Mouse (Mus musculus) kidney, embryonic 15.5 days (tissue): Measurements from ENCODE around the gene Kctd12. TPM values are rescaled to one million over a fixed set of nuclear protein-coding genes. Genes with fewer than 3 reads are reported as not detected.

Source experiments
- ATAC-seq: fragments of 200-750 bp; cut with Nextera tagmentation; replicated peaks from 2 replicates; pipeline ENCODE4 v1.8.0; 2017; ENCODE audit warnings: moderate TSS enrichment; ENCODE audit not compliant: low FRiP score
- H3K27ac ChIP-seq: fragments of 300-500 bp; sonication (generic); 2 replicates; pipeline ENCODE4 v1.5.1; 2015; ENCODE audit warnings: mild to moderate bottlenecking, inconsistent platforms
- H3K27me3 ChIP-seq: fragments of 300-500 bp; sonication (generic); 2 replicates; pipeline ENCODE4 v1.6.1; 2015; ENCODE audit warnings: inconsistent platforms
- H3K36me3 ChIP-seq: fragments of 300-500 bp; sonication (generic); 2 replicates; pipeline ENCODE4 v1.6.1; 2015; ENCODE audit warnings: inconsistent platforms
- H3K4me1 ChIP-seq: fragments of 300-500 bp; sonication (generic); 2 replicates; pipeline ENCODE4 v1.6.1; 2015; ENCODE audit warnings: inconsistent platforms
- H3K4me2 ChIP-seq: fragments of 300-500 bp; sonication (generic); 2 replicates; pipeline ENCODE4 v1.6.1; 2015; ENCODE audit warnings: moderate library complexity, mild to moderate bottlenecking, inconsistent platforms
- H3K4me3 ChIP-seq: fragments of 300-500 bp; sonication (generic); replicated peaks from 2 replicates; pipeline ENCODE4 v1.5.1; 2015; ENCODE audit warnings: mild to moderate bottlenecking, inconsistent platforms
- H3K9ac ChIP-seq: fragments of 300-500 bp; sonication (generic); 2 replicates; pipeline ENCODE4 v1.6.1; 2015; ENCODE audit warnings: mild to moderate bottlenecking, inconsistent platforms
- H3K9me3 ChIP-seq: fragments of 300-500 bp; sonication (generic); replicated peaks from 2 replicates; pipeline ENCODE4 v1.6.1; 2016; ENCODE audit warnings: inconsistent platforms
- WGBS: fragments of 180-500 bp; shearing (Covaris S2); methylation state at CpG from one replicate; pipeline ENCODE4 v1.1.7; 2015; ENCODE audit warnings: mixed read lengths; 5-methylcytosine and 5-hydroxymethylcytosine counted together
- polyA plus RNA-seq: library from polyadenylated mRNA; unstranded; fragments of >200 nt; fragmentation: Nextera tagmentation; extraction: Ambion mirVana; gene quantifications from 2 replicates; pipeline ENCODE4 v1.2.1, GENCODE M21; 2015

Kctd12 gene
- polyA plus RNA-seq, 1 experiment from 2014 or later, result 11.2 TPM

DNA sequence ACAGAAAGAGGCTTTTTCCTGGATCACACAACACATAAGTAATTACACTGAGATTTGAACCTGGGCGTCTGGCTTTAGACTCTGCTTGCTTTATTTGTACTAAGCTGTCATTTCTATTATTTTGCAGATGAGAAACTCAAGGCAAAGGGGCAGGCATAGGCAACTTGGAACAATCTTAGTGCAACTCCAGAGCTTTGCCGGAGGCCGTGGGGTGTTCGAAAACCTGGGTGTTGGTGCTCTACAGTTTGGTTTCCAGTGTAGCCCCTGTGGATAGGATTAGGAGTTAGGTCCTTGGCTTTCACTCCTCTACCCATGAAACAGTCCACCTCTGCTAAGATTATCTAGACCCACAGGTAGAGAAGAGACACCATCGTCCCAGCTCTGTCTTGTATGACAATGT, 5.2 kb upstream of the Kctd12 start:
- no peak for ATAC-seq
- no peaks in the 10 kb centered on the region for H3K9me3 ChIP-seq
- no peaks in the 10 kb centered on the region for H3K27me3 ChIP-seq
- no peak overlapping the region for H3K4me3 ChIP-seq
- H3K27ac ChIP-seq, result no peak overlapping the region
- H3K36me3 ChIP-seq, result no peaks in the 10 kb centered on the region
- 89% methylated on average over 5 of the region's 5 CpGs for WGBS
- peaks cover 6% of the 10 kb centered on the region for H3K4me1 ChIP-seq
- no peak overlapping the region for H3K4me2 ChIP-seq
- H3K9ac ChIP-seq, result no peak overlapping the region

DNA sequence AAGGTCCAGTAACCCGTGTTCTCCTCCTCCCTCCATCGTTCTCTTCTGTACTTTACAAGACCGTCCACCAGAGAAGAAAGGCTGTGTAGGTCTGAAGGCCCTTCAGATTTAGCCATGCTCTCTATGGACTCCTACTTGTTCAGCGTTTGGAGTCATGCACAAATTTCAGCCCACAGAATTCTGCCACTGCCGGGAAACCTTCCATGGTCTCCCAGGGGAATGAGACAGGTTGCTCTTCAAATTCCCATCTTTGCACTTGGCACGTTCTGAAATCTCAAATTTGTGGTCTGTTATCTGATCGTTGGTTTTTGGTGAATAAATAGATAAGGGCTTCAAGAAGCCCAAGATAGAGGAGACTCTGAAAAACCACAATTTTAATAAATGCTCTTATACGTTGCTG, 1.2 kb upstream of the Kctd12 start:
- H3K27me3 ChIP-seq, result no peaks in the 10 kb centered on the region
- H3K4me2 ChIP-seq, result peak overlapping the region; percentile 98
- H3K4me3 ChIP-seq, result no peak overlapping the region
- H3K27ac ChIP-seq, result no peak overlapping the region
- no peak overlapping the region for H3K9ac ChIP-seq
- 75% methylated on average over 8 of the region's 8 CpGs for WGBS
- peaks cover 25% of the 10 kb centered on the region for H3K4me1 ChIP-seq
- no peak for ATAC-seq
- no peaks in the 10 kb centered on the region for H3K36me3 ChIP-seq
- no peaks in the 10 kb centered on the region for H3K9me3 ChIP-seq

DNA sequence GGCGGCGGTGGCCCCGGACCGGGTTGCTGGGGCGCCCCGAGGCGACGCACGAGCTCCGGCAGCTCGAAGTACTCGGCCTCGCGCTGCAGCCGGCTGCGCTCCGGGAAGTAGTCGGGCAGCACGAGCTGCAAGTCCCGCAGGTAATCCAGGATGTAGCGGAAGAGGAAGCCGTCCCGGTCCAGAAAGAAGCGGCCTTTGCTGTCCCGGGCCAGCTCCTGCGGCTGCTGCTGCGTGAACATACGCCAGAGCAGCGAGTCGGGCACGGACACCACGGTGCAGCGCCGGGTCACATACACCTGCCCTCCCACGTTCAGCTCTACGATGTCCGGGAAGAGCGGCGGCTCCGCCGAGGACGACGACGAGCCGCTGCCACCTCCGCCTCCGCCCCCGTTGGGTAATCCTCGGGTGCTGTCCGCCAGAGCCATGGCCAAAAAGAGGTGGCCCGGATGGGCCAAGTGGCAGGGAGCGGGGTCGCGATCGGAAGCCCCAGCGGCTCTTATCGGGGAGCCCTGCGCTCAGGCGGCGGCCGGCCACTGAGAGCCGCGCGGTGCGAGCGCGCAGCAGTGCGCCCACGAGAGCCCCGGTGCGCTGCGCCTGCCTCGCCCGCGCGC, 316 bp downstream of the Kctd12 start:
- Histone ChIP-seq H3K4me1 (peaks cover 25% of the 10 kb centered on the region), H3K9me3 (no peaks in the 10 kb centered on the region), H3K36me3 (no peaks in the 10 kb centered on the region), H3K4me2 (peak overlapping the region; percentile 98), H3K9ac (peak overlapping the region; percentile 74), H3K4me3 (peak overlapping the region; percentile 77), H3K27me3 (no peaks in the 10 kb centered on the region), H3K27ac (peak overlapping the region; percentile 91)
- ATAC-seq, result peak; percentile 35; the same call in 1 of the 2 replicates
- under 1% methylated on average over 62 of the region's 76 CpGs for WGBS

DNA sequence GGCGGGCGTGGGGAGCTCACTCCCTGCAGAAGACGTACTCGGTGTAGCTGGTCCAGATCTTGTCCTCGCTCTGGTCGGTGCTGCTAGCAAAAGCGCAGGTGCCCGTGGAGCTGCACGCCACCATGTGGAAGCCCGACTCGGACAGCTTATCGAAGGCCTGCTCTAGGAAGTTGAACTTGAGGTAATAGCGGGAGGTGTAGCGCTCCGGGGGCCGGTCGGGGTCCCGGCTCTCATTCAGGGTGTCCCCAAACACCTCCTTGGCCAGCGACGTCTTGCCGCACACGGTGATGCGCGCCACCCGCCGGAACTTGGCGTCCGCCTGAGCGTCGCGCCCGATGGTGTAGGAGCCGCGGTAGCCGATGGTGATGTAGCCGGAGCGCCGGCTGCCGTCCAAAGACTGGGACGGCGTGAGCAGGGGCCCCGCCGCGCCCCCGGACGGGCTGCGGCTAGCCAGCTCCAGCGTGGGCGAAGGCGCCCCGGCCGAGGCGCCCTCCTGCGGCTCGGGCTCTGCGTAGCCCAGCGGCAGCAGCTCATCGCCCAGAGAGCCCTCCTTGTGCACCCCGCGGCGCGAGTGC, 909 bp downstream of the Kctd12 start:
- H3K4me3 ChIP-seq, result peak overlapping the region; percentile 77
- no peaks in the 10 kb centered on the region for H3K36me3 ChIP-seq
- peak overlapping the region; percentile 74 for H3K9ac ChIP-seq
- H3K4me2 ChIP-seq, result peak overlapping the region; percentile 98
- H3K9me3 ChIP-seq, result no peaks in the 10 kb centered on the region
- H3K4me1 ChIP-seq, result peaks cover 25% of the 10 kb centered on the region
- H3K27me3 ChIP-seq, result no peaks in the 10 kb centered on the region
- 0% methylated on average over 61 of the region's 62 CpGs for WGBS
- H3K27ac ChIP-seq, result peak overlapping the region; percentile 91
- ATAC-seq, result peak; percentile 26

GRCm38 (mm10) chr14:102980986-102981385, 1.5 kb downstream of the Kctd12 start:
- Histone ChIP-seq H3K36me3 (no peaks in the 10 kb centered on the region), H3K9me3 (no peaks in the 10 kb centered on the region), H3K27me3 (no peaks in the 10 kb centered on the region), H3K4me3 (peak overlapping the region; percentile 77), H3K27ac (peak overlapping the region; percentile 91; the same call in 1 of the 2 replicates), H3K4me2 (peak overlapping the region; percentile 98), H3K4me1 (peaks cover 25% of the 10 kb centered on the region), H3K9ac (peak overlapping the region; percentile 74; the same call in 1 of the 2 replicates)
- no peak for ATAC-seq
- 6% methylated on average over 14 of the region's 14 CpGs for WGBS

DNA sequence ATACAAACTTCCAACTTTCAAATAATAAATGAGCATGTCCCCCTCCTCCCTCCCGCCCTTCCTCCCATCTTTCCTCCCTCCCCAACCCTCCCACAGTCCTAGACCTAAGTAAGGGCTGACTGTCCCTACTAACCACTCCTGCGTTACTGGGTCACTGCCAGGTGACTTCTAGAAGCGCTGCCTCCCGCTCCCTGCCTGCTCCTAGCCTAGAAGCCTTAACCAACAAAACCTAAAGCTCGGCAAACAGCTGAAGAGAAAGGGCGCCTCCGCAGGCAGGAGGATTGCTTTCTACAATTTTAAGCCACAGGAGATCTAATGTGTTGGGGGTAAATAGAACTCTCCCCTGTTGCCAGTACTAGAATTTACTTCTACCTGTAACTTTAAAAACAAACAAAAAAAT, 2.0 kb downstream of the Kctd12 start:
- Histone ChIP-seq H3K4me2 (peak overlapping the region; percentile 98), H3K4me1 (peaks cover 25% of the 10 kb centered on the region), H3K36me3 (no peaks in the 10 kb centered on the region), H3K9me3 (no peaks in the 10 kb centered on the region), H3K27me3 (no peaks in the 10 kb centered on the region), H3K27ac (no peak overlapping the region), H3K9ac (no peak overlapping the region), H3K4me3 (peak overlapping the region; percentile 77)
- 17% methylated on average over 7 of the region's 7 CpGs for WGBS
- no peak for ATAC-seq

DNA sequence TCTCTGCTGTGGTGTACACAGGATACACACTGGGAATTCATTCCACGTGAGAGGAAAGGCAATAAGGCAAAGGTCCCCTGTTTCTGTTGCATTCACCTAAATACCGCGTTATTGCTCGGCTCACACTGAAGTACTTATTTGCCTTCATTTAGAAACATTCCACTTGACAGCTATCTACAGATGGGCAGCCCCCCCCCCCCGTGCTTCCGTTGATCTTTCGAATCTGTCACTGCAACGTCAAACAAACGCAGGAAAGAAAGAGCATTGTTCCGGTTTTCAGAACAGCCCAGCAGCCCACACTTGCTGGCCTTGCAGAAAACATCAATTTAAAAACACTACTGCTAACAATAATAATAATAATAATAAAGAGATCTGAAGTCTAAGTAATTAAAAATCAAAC, 2.6 kb downstream of the Kctd12 start:
- 45% methylated on average over 10 of the region's 10 CpGs for WGBS
- ATAC-seq, result no peak
- peaks cover 25% of the 10 kb centered on the region for H3K4me1 ChIP-seq

DNA sequence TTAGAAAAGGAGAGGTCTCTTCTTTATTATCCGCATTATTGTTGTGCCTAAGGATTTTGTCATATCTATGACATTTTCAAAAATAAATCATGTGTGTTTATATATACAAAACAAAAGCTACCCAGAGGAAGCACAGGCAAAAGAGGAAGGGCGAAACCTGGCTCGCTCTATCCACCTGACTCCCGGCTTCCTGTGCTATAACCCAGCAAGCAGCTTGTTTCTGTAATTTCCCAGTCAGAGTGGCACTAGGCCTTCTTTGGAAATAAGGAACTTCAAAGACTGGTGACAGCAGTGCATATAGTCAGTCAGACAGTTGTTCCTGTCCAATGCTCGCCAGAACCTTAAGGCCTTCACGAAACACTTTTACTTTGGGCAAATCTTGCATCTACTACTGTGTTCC, 6.6 kb downstream of the Kctd12 start:
- no peak overlapping the region for H3K4me3 ChIP-seq
- H3K4me1 ChIP-seq, result peaks cover 5% of the 10 kb centered on the region
- H3K27ac ChIP-seq, result 0 out of 2 replicates have a peak overlapping the region, but pooled peaks have one; percentile 1
- no peaks in the 10 kb centered on the region for H3K36me3 ChIP-seq
- 83% methylated on average over 6 of the region's 6 CpGs for WGBS
- H3K4me2 ChIP-seq, result no peak overlapping the region
- H3K9ac ChIP-seq, result no peak overlapping the region
- no peak for ATAC-seq
- no peaks in the 10 kb centered on the region for H3K27me3 ChIP-seq
- no peaks in the 10 kb centered on the region for H3K9me3 ChIP-seq

More for the DNA sequence above, 2.6 kb downstream of the Kctd12 start:
- no peak overlapping the region for H3K27ac ChIP-seq
- peak overlapping the region; percentile 43 for H3K4me2 ChIP-seq
- no peaks in the 10 kb centered on the region for H3K27me3 ChIP-seq
- H3K9ac ChIP-seq, result no peak overlapping the region
- no peaks in the 10 kb centered on the region for H3K9me3 ChIP-seq
- H3K36me3 ChIP-seq, result no peaks in the 10 kb centered on the region
- peak overlapping the region; percentile 27 for H3K4me3 ChIP-seq

DNA sequence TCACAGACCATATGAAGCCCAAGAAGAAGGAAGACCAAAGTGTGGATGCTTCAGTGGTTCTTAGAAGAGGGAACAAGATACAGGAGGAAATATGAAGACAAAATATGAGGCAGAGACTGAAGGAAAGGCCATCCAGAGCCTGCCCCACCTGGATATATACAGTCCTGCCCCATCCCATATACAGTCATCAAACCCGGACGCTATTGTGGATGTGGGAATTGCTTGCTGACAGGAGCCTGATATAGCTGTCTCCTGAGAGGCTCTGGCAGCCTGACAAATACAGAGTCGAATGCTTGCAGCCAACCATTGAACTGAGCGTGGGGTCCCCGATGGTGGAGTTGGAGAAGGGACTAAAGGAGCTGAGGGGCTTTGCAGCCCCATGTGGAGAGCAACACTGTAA, 13.6 kb downstream of the Kctd12 start:
- Histone ChIP-seq H3K9me3 (no peaks in the 10 kb centered on the region), H3K4me2 (no peak overlapping the region), H3K9ac (no peak overlapping the region), H3K27ac (no peak overlapping the region), H3K36me3 (no peaks in the 10 kb centered on the region), H3K27me3 (no peaks in the 10 kb centered on the region), H3K4me3 (no peak overlapping the region), H3K4me1 (no peaks in the 10 kb centered on the region)
- no peak for ATAC-seq
- WGBS, result 53% methylated on average over 5 of the region's 5 CpGs

DNA sequence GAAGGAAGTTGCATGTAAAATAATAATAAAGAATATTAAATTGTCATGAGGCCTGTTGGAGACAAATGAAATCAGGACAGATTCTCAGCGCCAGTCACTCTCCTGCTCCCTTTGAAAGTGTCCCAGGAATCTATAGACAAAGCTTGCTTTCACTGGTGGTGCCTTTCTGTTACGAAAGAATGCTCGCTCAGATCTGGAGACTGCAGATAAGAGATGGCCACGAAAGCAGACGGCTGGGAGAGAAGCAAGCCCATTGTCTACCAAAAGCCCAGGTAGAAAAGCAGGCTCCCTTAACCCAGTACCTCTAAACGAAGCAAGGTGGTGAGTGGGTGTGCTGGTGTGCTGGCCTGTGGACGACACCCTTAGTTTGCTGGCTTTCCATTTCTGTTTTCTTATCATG, 16.2 kb downstream of the Kctd12 start:
- Histone ChIP-seq H3K27me3 (no peaks in the 10 kb centered on the region), H3K4me2 (no peak overlapping the region), H3K9me3 (no peaks in the 10 kb centered on the region), H3K9ac (no peak overlapping the region), H3K36me3 (no peaks in the 10 kb centered on the region), H3K4me1 (no peaks in the 10 kb centered on the region), H3K4me3 (no peak overlapping the region), H3K27ac (no peak overlapping the region)
- 83% methylated on average over 7 of the region's 7 CpGs for WGBS
- ATAC-seq, result no peak

DNA sequence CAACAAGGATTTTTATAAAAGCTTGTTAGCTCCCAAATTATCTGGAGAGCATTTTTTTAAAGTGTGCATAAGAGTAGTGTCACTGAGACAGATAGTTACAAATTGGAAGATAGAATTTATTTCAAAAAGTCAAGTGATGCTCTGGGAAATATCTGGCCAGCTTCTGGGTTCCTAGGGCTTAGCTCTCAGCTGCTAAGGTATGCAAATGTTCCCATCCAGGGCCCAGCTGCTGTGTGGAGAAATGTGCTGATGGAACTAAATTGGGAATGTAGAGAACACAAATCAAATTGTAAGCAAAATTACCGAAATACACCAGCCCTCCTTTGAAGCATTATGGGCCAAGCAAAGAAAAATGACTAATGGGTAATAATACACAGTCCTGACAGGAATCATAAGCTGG, 16.6 kb downstream of the Kctd12 start:
- Histone ChIP-seq H3K4me2 (no peak overlapping the region), H3K36me3 (no peaks in the 10 kb centered on the region), H3K9me3 (no peaks in the 10 kb centered on the region), H3K9ac (no peak overlapping the region), H3K4me3 (no peak overlapping the region), H3K4me1 (no peaks in the 10 kb centered on the region), H3K27me3 (no peaks in the 10 kb centered on the region), H3K27ac (no peak overlapping the region)
- 71% methylated on average over 1 of the region's 1 CpGs for WGBS
- ATAC-seq, result no peak

- H3K4me1 ChIP-seq, result no peaks in the 10 kb centered on the region
- ATAC-seq, result no peak
- 94% methylated on average over 2 of the region's 2 CpGs for WGBS
Observed at GRCm38 (mm10) chr14:102962019-102962418, 20.4 kb downstream of the Kctd12 start.

DNA sequence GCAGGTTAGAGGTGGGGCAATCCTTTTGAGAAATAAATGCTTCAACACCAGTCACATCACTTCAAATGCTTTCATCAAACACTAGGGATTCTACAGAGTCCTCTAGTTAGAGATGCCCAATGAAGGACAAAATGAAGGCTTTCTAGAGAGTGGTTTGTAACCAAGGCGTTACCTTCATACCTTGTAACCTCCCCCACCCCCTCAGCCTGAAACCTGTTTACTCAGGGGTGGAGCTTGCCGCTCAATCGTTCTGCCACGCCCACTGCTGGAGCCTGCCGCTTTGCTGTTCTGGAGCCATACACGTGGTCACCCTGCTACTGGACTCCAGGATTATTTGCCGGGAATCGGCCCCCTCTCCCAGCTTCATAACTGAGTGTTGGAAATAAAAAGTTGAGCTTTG, 28.9 kb downstream of the Kctd12 start:
- Histone ChIP-seq H3K9ac (no peak overlapping the region), H3K27me3 (no peaks in the 10 kb centered on the region), H3K4me1 (no peaks in the 10 kb centered on the region), H3K36me3 (no peaks in the 10 kb centered on the region), H3K9me3 (no peaks in the 10 kb centered on the region), H3K4me3 (no peak overlapping the region), H3K27ac (no peak overlapping the region), H3K4me2 (no peak overlapping the region)
- 23% methylated on average over 8 of the region's 8 CpGs for WGBS
- ATAC-seq, result no peak

More at GRCm38 (mm10) chr14:102962019-102962418, 20.4 kb downstream of the Kctd12 start:
- no peaks in the 10 kb centered on the region for H3K9me3 ChIP-seq
- H3K9ac ChIP-seq, result no peak overlapping the region
- H3K36me3 ChIP-seq, result no peaks in the 10 kb centered on the region
- no peak overlapping the region for H3K4me2 ChIP-seq
- H3K27ac ChIP-seq, result no peak overlapping the region
- no peaks in the 10 kb centered on the region for H3K27me3 ChIP-seq
- no peak overlapping the region for H3K4me3 ChIP-seq
